Mouse (Mus musculus) MEL-GATA-1-ER (cell line): Measurements from ENCODE around the gene Syne1.
A peak's percentile ranks its signal among the peaks of the same experiment; 100 is the strongest.

ENCODE experiments used
- DNase-seq: peaks from one replicate; pipeline ENCODE4 v3.0.0-alpha.2; 2012; ENCODE audit warnings: low read depth; ENCODE audit errors: extremely low read depth

Syne1 gene

DNA sequence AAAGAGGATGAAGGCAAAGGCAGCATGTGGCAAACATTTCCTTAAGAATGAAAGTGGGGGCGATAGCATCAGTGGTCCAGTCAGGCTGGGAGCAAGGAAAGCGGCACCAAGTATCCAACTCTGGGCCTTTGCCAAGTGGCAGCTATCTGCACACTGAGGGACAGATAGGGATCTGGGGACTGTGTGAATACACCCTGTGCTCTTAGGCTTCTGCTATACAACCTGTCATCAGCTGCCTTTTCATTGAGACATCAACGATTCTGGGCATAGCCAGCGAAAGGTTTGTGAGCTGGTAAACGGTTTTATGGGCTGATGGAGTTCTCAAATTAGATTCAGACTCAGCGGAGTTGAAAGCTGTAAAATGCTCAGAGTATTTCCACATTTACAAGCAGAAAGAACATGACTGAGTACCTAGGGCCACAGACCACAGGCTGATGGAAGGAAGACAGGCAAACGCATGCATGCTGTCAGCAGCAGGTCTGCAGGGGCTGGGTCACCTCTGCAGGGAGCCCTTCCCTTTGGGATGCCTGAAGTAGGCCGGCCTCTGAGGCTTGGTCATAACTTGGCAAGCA is 542.4 kb downstream of the Syne1 start:
- DNase-seq, result no peak

DNA sequence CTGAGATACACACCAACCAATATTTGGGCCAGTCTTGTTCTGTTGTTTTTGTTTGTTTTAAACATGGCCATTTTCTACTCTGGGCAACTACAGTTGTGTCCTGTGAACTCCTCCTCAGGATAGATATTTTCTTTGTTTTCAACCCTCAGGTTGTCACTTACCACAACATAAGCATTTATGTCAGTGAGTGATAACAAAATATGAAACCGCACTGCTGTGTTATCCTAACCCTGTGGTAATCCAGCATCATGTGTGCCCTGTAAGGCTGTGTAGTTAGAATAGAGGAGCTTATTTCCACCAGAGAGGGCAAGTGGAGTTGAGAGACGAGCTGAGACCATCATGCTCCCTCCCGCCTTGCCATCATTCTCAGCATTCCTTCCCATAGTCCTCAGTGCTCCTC is 554.7 kb downstream of the Syne1 start:
- peak; percentile 54 for DNase-seq

DNA sequence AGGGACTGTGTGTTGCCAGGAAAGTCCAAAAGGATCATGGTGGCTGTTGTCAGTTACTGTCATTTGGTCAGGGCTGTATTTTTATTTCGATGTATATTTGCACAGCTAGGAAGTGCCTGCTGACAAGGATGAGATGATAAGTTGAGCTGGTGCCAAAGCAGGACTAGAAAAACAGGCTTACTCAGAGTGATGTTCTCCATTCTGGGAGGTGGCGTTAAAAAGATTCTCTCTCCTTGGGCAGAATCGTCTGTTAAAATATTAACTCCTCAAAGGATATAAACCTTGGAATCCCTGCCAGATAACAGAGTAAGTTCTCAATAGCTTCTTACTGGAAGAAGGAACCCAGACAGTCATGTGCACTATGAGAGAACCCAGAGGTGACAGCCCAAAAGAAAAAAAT is 557.5 kb downstream of the Syne1 start:
- peak; percentile 44 for DNase-seq

DNA sequence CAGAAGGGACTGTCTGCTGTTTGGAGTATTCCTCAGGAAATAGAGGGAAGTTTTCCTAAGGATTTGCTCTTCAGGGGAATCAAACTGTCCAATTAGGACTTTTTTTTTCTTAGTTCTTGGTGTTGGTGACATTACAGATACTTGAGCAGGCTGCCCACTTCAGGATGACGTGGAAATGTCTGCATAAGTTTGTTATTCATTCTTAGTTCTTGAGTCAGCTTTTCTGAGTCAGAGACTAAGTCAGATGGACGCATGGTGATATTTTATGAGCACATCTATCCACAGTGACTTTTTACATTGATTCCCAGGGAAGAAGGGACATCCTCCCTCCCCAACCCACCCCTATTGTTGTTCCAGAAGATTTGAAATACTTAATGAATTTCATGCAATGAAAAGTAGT is 567.4 kb downstream of the Syne1 start:
- DNase-seq, result no peak

DNA sequence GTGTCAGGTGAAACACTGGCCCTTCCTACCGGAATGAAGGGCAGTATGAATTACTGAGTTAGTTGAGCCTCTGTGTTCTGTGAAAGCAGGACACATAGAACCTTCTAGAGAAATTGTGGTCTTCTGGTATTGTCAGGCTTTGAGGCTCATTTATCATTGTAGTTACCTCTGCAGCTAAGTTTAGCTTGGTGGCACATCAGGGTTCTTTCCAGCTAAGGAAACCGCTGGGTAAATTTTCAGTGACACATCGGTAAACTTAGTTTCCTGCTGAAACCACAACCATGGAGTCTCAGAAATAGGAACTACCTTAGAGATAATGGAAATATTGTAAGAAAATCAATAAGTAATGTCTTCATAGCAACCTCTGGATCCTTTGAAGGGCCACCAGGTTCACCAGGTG is 573.9 kb downstream of the Syne1 start:
- DNase-seq, result no peak

DNA sequence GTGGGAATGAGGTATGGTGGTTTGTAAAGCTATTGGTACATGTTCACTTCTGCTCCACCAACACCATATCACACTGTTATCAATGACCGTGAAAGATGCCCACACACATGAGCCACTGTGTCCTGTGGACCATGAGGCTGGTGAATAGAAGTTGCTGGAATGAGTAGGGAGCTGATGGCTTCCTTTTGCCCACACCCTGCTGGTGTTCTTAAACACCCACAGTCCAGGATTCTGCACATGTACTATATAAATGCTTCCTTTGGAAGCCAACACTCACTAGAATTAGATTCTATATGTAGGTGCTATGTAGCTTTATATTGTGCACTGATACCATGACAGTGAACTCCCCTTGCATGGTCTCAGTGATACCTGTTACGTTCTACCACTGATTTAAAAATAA is 574.7 kb downstream of the Syne1 start:
- no peak for DNase-seq

DNA sequence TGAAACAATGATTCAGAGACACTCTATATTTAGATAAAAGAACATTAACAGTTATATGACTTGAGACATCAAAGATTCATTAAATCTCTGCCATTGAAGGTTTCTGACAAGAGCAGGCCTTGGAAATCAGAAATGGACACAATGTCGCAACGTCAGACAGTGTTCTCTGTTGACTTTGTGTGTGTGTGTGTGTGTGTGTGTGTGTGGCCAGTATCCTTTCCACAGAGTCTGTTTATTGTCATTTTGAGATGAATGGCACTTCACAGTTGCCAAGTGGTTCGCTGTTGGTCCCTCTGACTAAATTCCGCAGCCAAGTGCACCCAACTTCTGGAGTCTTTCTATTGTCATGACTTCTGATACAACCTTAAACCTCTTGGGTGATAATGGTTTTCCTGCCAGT is 577.0 kb downstream of the Syne1 start:
- no peak for DNase-seq

DNA sequence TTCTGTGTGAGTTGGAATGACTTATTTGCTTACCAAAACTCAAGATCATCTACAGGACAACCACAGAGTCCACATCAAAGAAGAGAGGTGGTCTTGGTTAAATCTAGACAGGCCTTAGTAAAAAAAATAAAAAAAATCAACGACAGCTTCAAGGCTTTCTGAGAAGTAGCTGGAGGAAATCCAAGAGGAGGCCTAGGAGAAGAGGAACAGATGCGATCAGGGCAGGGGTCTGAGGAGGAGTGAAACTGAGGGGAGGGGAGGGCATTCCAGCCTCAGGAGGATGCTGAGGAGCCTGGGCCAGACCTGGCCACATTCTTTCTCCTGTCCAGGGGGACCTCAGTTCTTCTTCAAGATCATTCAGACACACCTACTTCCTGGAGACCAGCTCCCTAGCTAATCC is 579.3 kb downstream of the Syne1 start:
- no peak for DNase-seq

DNA sequence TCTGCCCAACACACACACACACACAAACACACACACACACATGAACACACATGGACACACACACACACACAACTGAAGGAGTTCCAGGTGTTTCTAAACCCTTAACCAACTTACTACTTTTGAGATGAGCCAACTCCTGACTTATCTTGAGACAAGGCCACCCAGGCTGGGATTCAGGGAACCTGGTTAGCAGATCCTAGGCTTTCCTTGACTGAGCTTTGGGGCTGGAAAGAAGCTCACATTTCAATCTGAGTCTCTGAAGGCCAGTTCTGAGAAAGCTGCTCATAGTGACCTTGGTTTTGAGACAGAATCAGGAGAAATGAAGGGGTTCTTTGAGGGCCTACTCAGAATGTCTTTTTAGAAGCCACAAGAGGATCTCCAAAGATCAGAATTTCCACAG is 579.7 kb downstream of the Syne1 start:
- DNase-seq, result no peak

DNA sequence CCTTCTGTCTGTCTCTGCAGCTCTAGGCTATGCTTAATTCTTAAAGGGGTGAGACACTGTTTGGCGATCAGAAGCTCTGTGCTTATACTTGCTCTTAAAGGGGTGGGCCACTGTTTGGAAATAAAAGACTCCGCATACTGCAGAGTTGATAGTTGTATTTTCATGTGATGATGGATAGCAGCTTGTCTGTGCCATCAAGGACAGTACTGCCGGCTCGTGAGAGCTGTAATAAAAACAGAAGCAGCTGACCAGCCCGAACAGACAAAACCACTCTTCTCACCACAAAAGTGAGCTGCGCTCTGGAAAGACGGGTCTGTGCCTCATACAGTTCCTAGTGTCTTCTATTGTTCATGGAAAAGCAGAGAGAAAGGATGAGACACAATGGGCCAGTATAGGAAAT is 580.1 kb downstream of the Syne1 start:
- no peak for DNase-seq
